Mouse (Mus musculus) Muller cell, postnatal 12 days (primary cell): Measurements from ENCODE around the gene Smarca5.

ENCODE experiments used
- DNase-seq: peaks from one replicate; pipeline ENCODE4 v3.0.0-alpha.2; 2015; ENCODE audit errors: inconsistent ontology term

The Smarca5 gene

DNA sequence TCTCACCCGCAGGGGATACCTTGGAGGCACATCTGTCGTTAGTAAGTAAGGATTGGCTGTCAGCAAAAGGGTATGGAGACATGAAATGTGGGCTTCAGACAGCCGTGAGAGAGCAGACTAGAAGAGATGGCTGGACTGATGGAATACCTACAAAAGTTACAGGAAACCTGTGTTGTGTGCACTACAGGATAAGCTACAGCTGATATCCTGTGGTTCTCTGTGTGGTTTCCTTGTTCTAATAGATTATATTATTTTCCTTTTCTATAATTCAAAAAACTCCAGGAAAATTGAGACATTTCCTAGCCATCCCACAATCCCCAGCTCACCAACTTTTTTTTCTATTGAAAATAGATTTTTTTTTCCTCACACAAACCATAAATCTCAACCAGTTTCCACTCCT lies 75.8 kb downstream of the Smarca5 start:
- no peak for DNase-seq

GRCm38 (mm10) chr8:80661055-80661454 lies 78.2 kb downstream of the Smarca5 start:
- no peak for DNase-seq

- DNase-seq, result no peak
Observed at GRCm38 (mm10) chr8:80657639-80658038, 81.7 kb downstream of the Smarca5 start.
